Mouse (Mus musculus): ENCODE measurements around the gene 4930558K02Rik.

4930558K02Rik gene

GRCm38 (mm10) chr1:161979536-161979935 lies at the start of gene 4930558K02Rik:
Gene 4930558K02Rik (minus strand): TSS chr1:161979636.
- DNase-seq (ENCODE audit: low spot score in 2 of 2): no peak

DNA sequence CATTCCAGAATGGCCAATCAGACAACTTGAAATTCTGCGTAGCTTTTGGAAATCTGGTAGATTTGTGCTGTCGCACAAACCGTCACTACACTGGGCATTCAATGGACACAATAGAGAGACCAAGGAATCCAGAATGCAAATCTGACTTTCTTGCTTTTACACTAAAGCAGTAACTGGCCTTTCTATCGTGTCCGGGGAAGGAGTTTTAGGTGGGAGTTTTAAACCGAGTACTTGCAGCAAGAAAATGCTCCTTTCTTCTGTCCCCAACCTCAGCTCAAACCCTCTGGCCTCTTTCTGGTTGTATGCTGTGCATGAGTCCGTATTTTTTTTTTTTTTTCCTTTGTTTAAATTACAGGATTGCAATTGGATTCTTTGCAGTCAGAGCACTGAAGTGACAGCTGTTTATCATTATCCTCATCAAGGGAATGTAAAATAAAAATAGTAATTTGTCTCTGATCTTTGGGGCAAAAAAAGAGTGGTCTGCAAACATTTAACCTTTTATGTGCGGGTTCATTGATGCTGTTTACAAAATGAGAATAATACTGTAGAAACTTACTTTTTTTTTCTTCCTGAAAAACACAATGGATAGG lies 44.3 kb upstream of the 4930558K02Rik start:
- no peak for DNase-seq (ENCODE audit: low spot score in 2 of 2)

- no peak for DNase-seq (ENCODE audit: low spot score in 2 of 2)
Measured at GRCm38 (mm10) chr1:162020766-162021165, 41.3 kb upstream of the 4930558K02Rik start.

DNA sequence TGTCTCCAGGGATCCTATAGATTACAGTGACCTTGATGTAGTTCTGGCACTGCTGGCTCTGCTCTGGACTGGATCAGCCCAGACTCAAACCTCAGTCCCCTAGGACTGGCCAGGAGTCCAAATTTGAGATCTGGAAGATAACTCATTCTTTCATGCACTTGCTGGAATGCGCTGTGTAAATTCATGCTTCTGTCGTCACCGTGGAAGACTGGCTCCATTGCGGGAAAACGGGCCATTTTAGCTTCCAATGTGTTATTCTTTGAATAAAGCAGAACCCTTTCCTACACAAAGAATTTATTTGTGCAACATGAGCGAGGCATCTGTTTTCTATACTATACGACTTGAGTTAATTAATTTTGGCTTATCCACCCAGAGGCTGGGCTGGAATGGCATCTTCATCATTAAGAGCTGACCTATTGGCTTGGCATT lies 40.9 kb upstream of the 4930558K02Rik start:
- DNase-seq (ENCODE audit: low spot score in 2 of 2): no peak

DNA sequence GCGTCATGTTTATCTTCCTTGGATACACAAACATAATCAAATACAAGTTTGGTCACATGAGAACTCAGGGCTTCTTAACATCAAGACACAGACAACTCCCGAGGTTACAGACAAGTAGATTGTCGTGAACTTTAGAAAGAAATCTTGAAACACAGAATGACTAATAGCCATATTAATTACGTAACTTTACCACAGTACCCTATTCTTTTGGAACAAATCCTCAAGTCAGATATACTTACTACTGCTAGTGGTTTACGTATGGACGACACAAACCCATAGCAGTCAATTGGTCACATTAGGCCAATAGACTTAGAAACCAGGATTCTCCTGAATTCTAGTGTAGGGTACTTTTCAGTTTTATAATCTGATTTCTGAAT lies 39.2 kb upstream of the 4930558K02Rik start:
- DNase-seq (ENCODE audit: low spot score in 2 of 2): no peak

- DNase-seq (ENCODE audit: low spot score in 2 of 2): no peak
Measured at GRCm38 (mm10) chr1:162017975-162018600, 38.7 kb upstream of the 4930558K02Rik start.

- no peak for DNase-seq (ENCODE audit: low spot score in 2 of 2)
Measured at GRCm38 (mm10) chr1:162016982-162017381, 37.5 kb upstream of the 4930558K02Rik start.

GRCm38 (mm10) chr1:162015247-162015862 lies 35.9 kb upstream of the 4930558K02Rik start:
- no peak for DNase-seq (ENCODE audit: low spot score in 2 of 2)

- no peak for DNase-seq (ENCODE audit: low spot score in 2 of 2)
Measured at GRCm38 (mm10) chr1:162013561-162013960, 34.1 kb upstream of the 4930558K02Rik start.

DNA sequence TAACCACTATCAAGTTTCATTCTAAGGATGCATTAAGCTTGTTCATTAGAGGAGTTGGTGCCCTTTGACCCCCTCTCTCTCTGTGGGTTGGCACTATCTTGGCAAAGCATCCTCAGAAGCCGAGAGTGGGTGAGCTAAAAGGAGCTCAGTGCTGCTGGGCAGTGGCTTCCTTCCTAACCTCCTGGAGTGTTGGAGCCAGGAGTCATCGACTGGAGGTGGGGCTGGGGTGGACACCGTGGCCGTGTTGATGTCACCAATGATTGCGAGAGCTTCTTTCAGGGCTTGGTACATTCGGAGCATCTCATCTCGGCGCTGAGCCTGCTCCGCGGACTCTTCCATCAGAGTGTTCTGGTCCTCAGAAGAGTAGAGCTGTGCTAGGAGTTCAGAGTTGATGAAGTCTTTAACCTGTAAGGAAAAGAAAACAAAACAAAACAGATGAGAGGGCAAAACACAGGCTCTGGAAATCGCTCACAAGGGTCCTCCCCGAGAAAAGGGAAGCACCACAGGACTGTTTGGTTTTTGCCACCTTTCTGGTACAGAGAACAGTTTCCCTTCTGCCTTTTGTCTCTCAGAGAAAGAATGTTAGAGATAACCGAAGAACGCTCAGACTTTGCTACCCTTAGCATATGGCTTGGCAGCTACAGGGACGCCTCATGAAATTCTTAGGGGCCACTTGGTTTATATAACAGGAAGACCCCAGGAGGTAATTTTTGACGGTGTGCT lies 32.2 kb upstream of the 4930558K02Rik start:
- DNase-seq (ENCODE audit: low spot score in 2 of 2): no peak

DNA sequence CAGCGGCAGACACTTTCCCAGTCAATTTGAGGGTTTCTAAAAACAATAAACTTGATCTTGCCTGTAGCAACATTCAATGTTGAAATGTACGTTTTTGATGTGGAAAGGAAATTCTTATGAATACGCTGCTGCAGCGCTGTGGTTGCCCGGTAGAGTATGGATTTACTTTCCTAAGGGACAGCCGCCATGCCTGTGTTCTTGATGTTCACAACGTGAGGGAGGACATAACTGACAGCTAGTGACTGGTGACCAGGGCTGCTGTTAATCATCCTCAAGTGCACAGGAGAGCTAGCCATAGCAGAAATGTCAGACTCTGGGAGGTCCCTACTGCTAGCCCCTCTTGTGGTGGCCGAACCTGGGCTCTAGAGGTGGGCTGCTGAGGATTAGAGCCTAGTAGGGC lies 29.6 kb upstream of the 4930558K02Rik start:
- DNase-seq (ENCODE audit: low spot score in 2 of 2): no peak

GRCm38 (mm10) chr1:162008631-162009067 lies 29.2 kb upstream of the 4930558K02Rik start:
- DNase-seq (ENCODE audit: low spot score in 2 of 2): no peak

DNA sequence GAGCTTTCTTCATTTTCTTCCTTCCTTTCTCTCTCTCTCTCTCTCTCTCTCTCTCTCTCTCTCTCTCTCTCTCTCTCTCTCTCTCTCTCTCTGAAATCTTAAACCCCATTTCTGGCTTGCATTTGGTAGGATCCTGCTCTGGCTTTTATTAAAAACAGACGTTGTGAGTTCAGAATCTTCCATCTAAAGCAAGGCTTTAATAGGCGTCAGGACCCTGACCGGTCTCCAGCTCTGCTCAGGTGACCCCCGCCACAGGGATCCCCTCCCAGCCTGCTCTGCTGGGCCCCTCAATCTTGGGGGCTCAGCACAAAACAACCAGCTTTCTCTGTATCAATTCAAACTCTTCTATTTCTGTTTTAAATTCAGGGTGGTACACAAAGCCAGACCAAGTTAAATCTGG lies 28.8 kb upstream of the 4930558K02Rik start:
- no peak for DNase-seq (ENCODE audit: low spot score in 2 of 2)

GRCm38 (mm10) chr1:162006109-162006508 lies 26.7 kb upstream of the 4930558K02Rik start:
- DNase-seq (ENCODE audit: low spot score in 2 of 2): no peak

- DNase-seq (ENCODE audit: low spot score in 2 of 2): no peak
Measured at GRCm38 (mm10) chr1:162004821-162005770, 25.7 kb upstream of the 4930558K02Rik start.

DNA sequence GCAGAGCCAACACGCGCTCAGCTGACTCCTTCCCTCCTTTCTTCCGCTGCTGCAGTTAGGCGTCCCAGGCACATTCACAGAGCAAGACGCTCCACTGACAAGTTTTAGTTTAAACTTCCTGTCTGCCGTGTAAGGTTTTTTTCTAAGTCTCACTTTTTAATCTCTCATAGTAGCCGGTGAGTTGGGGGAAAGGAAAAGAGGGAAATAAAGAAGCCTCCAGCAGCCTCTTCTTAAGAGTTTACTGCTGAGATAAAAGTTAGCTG lies 25.0 kb upstream of the 4930558K02Rik start:
- no peak for DNase-seq (ENCODE audit: low spot score in 2 of 2)

DNA sequence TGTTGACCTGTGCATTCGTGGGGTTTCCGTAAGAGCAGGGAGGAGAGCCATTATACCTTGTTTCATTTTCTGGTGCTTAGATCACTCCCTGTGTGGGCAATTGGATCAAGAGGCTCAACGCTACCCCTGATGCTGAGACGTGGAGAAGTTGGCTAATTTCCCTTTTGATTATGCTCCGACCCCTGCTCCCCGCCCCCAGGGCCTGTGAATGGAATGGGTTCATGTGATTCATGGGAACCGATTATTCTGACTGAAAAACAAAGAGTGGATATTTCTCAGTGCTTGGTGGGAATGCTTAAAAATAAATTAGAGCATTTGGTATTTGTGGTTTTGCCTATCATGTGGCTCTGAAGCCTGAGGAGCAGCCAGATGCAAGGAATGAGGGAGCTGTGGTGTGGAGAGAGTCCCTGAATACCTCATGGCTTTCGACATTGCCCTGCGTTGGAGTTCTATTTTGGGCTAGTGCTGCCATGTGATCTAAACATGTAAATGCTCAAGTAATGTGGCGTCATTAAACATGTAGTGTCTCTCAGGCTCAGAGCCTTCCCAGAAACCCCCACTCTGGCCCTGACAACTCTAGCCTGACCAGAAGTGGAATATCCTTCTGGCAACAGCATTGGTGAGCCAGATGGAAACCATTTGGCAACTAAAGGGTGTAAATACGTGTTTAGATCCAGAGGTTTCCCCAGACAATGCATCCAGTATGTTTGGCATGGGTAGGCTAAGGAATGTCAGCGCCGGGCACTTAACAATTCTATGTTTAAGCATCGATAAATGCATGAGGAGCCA lies 24.5 kb upstream of the 4930558K02Rik start:
- DNase-seq (ENCODE audit: low spot score in 2 of 2): no peak

DNA sequence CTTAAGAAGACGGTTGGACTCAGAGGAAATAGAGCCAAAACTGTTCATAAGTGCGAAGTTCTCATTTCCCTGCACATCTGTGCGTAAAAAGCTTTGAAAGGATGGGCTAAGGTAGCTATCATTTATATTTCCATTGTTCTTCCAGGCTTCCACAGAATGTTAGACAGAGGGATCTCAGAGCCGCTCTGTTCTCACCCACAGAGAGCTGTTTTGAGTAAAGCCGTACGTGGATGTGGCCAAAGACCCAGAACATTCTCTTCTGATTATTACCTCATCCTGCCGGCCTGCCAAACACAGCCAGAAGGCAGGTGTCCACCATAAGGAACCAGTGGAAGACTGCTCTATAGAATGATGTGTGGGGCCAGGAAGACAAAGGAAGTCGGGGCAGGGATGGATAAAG lies 21.9 kb upstream of the 4930558K02Rik start:
- no peak for DNase-seq (ENCODE audit: low spot score in 2 of 2)

DNA sequence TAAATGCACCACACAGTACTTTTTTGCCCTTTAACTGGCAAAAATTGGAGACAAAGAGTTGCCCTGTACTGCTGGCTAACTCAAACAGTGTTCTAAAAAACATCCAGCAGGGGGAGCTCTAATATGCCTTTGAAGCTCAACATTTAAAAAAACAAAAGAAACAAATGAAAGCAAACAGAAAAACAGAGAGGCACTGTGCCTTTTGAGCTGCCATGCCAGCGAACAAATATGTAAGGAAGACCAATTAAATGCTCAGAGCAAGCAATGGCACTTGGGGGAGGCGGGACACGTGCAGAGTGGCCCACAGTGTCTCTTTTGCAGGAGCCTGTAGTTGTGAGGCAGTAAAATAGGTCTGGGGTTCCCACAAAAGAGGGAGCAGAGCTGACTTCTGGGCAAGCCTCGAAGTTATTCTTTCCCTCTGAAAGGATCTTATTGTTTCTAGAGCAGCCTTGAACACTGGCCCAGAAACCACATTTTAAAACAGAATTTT lies 20.5 kb upstream of the 4930558K02Rik start:
- DNase-seq (ENCODE audit: low spot score in 2 of 2): peak; percentile 60 to 67

- no peak for DNase-seq (ENCODE audit: low spot score in 2 of 2)
Measured at GRCm38 (mm10) chr1:161999338-161999737, 19.9 kb upstream of the 4930558K02Rik start.

- no peak for DNase-seq (ENCODE audit: low spot score in 2 of 2)
Measured at GRCm38 (mm10) chr1:161998781-161999180, 19.3 kb upstream of the 4930558K02Rik start.
